Mouse (Mus musculus) gastrocnemius, postnatal 36 days (tissue): ENCODE results near the gene Ldb2. TPM values are rescaled to one million over a fixed set of nuclear protein-coding genes. Genes with fewer than 3 reads are reported as not detected.
A peak's percentile ranks its signal among the peaks of the same experiment; 100 is the strongest.

Experiments
- DNase-seq, 2 experiments: peaks; one replicate each; pipeline ENCODE4 v3.0.0; 2022
- intact Hi-C: fragments of 180-260 bp; cut with DNase I; formaldehyde crosslinking; loops from one replicate; pipeline ENCODE4 v1.15.1; 2025
- total RNA-seq, 2 experiments: library from RNA; stranded (reverse); gene quantifications; 2 replicates each; pipeline ENCODE4 v1.2.3; 2021

The Ldb2 gene
- total RNA-seq, 2 experiments from 2014 or later = 2.5 to 4.1 TPM

DNA sequence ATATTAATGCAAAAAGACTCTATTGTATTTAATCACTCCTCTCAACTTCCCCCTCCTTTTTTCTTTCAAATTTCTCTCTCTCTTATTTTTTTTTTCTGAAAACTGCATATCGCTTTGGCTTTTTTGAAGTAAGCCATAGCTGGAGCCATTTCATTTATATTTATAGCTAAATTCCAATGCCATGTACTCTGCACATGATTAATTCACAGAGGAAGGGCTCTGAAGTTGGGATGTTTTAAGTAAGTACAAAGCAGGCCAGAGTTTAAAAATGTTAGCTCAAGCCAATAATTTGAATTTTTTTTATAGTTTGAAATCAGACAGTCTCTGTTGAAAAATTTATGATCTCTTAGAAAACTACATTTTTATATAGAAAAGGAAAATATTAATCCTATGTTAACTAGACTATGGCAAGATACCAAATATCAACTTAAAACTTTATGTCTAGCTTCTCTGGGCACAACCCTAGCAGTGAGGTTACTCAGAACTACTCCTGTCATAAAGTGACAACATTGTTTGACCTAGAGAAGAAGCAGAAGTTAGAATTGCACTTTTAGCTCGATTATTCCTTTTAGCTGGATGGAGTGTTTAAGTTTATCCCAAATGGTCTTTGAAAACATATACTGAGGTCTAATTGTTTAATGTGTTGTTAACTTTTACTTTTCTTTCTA, 222.7 kb downstream of the Ldb2 start:
- intact Hi-C loops = no loop called here
- no peak for DNase-seq

DNA sequence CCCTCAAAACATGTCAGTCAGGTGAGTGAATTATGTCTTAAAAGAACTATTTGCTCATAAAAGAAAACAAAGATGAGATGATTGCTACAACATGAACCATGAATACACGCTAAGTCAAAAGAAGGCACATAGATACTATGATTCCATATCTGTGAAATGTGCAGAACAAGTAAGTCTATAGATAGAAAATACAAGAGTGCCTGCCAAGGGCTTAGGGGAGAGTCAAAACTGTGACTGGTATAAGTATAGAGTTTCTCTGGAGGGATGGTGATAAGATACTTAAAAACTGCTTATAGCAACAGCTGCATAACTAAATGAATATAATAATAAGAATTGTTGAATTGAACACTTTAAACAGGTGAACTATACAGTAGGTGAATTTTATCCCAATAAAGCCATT, 224.8 kb downstream of the Ldb2 start:
- DNase-seq = no peak
- intact Hi-C loops = no loop called here

DNA sequence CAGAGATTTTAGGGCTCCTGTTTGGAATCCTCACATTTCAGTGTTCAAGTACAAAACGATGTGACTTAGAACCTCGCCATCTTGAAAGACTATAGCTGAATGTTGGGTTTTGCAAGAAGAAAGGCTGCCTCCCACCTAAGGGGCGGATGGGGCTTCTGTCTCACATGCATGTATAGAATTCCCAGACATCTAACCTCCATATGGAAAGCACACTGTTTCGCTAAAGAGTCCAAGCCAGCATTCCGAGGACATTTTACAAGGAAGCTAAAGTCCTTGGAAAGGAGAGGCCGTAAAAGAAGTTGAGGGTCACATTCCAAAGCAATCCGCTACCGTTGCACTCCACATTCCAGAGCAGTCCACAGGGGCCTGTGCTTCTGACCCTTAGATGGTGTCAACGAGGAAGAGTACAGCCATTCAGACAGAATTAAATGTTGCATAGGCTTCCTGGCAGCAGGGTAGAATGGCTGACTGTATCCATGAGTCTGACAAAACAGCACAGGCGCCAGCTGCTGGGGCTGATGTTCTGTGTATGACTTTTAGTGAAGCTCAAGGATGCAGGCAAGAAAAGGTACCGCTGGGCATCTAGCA, 245.6 kb downstream of the Ldb2 start:
- DNase-seq = no peak
- intact Hi-C loops = no loop called here

DNA sequence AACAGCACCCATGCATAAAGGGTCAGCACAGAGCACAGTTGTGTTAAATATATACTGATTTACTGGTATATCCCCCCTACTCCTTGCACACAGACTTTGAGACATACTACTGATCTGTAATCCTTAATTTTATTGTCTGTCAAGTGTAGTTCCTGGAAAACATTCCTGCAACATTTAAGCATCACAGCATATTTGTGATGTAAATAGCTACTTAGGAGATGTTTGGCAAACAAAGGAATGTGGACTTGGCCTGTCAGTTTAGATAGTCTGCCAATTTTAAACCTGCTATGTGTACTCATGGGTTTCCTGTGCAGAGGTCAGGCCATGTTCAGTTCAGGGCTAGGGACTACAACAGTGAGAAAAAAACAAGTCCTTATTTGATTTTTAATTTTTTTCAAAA, 246.3 kb downstream of the Ldb2 start:
- no peak for DNase-seq
- intact Hi-C loops = no loop called here

DNA sequence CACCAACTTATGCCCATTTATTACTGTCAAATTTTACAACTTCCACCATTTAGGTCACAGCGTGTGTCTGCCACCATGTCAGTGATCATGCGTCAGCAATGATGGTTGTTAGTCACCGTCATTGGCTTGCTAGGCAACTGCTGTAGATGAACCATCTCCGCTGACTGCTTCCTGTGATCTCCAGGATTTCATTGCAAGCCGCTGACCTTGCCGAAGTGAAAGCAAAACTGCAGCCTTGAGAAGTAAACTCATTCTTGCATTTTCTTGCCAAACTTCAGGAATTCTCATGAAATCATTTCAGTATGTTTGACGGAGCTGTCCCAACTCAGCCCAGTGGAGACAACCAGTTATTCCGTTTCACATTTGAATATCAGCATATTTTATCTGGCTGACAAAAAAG, 247.4 kb downstream of the Ldb2 start:
- intact Hi-C loops = no loop called here
- DNase-seq = peak in 1 of 2 experiments; percentile 13

DNA sequence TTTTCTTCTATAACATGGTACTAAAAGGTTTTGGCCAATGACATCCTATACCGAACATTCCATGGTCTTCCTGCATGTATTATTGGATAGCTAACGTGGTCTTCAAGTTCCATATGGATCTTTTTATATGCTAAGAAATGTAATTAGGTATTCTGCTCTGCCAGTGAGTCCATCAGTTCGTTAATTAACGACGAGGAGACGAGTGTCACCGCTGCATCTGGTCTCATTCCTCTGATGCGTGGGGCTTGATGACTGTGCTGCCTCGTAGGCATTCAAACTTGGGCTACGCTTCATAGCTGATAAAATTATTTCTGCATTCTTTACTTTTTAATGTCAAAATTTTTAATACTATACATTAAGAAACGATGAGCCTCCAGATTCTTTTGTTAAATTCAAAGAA, 251.0 kb downstream of the Ldb2 start:
- DNase-seq = no peak
- intact Hi-C loops = no loop called here

DNA sequence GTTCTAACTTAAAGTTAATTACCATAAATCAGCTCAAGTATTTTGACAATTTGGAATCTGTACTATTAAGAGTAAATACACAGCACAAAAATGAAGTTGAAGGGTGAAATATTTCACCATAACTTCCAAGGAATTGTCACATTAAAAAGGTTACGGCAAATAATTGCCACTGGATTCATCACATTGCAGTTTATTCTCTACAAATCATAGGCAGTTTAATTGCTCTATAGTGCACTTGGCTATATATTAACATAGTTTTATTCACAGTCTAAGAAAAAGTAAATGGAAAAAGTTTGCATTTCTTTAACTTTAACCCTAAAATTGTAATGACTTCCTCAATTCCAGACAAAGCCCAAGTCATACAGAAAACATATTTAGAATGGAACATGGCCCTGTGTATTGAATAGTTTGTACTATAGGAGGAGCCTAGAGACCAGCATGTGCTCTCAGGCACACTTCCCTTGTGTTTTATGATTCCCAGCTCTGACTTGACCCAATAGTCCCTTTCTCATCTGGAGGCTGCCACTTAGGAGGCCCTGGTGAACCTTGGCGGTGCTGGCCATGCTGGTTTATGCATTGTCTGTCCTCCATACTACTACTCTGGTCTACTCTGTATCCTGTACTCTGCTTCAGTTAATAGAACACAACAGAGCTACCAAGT, 255.9 kb downstream of the Ldb2 start:
- intact Hi-C loops = no loop called here
- no peak for DNase-seq

DNA sequence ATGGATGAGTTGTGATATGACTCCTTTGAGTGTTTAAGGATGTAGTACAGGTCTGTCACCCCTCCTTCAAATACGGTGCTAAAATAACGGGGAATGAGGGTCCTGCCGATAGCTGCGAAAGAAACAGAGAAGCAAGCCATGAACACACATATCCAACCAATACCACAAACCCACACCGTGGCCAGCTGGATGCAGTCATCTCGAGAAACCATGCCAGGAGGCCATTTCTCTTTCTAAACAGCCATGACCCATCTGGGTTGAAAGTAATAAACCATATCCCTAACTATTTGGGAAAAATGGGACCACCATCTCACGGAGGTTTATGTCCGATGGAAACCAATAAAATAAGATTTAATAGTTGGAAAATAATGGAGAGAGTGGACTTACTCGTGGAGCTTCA, 257.7 kb downstream of the Ldb2 start:
- DNase-seq = no peak
- intact Hi-C loops = no loop called here

DNA sequence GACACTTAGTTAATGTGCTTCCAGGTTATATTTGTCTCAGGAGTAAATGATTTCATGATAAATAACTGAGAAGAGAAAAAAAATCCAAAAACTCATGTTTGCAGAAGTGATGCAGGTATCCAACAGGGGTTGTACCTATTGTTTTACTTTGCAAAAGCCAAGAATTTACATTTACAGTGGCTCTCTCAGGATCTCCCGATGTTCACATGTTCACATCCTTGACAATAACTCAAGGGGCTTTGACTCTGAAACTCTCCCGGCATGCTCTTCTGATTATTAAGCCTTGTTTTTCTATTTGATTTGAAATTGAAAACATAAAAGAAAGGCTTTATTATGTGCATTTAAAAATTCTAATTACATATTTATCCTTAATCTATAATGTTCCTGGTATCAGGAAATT, 260.8 kb downstream of the Ldb2 start:
- DNase-seq = no peak
- intact Hi-C loops = no loop called here

DNA sequence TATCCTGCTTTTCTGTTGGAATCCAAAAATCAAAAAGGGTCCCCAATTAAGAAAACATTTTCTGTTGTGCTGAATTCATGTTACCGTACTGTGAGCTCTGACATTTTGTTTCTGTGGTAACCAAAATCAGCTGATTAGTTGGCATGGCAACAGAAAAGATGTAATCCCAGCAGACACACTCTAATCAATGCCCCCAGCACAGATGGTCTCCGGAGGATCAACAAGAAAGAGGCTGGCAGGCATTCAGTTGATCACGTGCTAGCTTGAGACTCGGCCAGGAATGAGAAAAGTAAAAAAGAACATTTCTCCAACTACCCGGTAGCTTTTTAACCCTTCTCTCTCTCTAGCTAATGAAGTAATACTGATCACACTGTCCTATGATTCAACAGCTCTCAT, 261.5 kb downstream of the Ldb2 start:
- intact Hi-C loops = no loop called here
- no peak for DNase-seq

DNA sequence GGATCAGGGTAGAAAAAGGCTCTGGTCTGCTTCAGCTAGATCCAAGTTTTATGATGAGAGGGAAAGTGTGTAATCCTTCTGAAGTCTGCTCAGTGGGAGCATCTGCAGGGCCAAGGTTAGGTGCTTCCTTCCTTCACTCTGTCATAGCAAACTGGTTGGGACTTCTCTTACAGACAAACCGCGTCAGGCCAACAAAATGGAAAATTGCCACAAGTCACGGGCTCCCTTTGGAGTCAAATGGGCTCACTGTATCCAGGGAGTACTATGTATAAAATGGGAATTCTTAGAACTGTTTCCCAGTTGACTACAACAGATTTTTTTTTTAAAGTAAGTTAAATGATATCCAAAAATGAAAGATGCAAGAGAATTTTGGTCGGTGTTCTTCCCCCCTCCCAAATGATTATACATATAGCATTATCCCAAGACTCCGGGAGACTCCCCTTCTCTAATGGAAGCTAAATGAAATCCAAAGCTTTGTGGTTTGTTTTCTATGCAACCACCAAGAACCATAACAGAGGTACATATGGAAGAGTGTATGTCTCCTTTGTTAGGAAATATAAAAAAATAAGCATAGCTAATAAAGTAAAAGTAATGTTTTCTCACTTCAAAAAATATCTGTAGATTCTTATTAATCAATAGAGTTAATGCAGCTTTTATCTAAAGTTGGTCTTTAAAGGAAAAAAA, 262.0 kb downstream of the Ldb2 start:
- no peak for DNase-seq
- intact Hi-C loops = no loop called here

DNA sequence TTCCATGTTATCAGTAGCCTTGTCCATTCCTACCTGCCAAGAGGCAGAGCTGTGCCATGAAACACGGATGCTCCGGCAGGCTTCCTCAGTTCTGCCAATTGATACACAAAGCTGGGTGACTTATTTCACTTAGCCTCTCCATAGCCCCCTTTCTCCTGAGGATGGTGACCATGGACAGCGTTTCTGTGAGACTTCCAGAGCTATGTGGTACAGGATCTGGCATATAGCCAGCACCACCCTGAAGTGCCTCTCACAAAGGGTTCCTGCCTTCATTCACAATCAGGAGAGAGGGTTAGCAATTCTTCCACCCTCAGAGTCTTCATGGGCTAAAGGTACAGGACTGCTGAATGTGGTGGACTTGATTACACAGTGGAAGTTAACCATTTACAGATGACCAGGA, 270.0 kb downstream of the Ldb2 start:
- no peak for DNase-seq
- intact Hi-C loops = no loop called here

DNA sequence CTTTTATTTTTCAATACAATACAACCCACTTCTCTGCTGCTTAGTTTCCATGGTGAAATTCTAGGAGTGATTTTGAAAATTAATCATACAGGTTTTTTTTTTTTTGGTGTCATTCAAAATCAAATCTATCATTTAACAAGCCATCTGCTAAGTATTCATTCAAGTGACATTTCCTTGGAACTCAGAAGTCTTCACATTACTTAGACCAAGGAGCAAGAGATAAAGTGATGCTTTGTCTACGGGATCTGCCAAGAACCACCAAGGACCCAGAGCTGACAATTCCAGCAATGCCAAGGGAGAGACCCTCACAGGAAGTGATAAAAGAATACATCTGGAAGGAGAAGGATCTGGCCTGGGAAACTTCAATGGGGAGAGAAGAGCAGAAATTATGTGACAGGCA, 270.5 kb downstream of the Ldb2 start:
- no peak for DNase-seq
- intact Hi-C loops = no loop called here

DNA sequence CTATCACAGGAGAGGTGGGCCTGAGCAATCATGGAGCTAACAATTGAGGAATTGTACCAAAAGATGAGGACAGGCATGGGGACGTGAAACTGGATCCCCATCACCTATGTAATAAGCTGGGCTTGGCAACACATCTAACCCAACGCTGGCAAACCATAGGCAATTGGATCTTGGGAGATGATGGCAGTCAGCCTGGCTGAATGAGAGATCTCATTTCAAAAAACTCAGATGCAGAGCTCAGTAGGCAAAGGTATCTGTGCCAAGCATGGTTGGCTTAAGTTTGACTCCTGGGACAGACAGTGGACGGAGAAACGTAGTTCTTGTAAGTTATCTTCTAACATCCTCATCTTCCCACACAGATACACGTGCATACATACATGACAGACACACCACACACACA, 294.3 kb downstream of the Ldb2 start:
- DNase-seq = no peak
- intact Hi-C loops = no loop called here

DNA sequence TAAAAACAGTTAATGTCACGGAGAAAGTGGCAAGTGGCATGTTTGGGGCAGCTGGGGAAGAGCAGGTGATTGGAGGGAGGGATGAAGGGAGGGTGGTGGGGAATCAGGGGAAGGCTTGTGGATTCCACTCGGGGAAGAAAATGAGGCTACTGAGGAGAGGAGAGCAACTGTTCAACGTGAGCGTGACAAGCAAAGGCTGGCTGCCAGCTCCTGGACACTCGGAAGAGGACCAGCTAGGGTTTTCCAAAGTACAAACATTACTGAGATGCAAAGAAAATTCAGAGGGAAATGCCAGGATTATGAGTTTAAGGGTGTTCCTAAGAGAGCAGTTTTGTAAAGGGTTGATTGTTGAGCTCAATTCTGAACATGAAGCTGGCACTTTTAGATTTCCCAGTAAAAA, 294.7 kb downstream of the Ldb2 start:
- intact Hi-C loops = no loop called here

DNA sequence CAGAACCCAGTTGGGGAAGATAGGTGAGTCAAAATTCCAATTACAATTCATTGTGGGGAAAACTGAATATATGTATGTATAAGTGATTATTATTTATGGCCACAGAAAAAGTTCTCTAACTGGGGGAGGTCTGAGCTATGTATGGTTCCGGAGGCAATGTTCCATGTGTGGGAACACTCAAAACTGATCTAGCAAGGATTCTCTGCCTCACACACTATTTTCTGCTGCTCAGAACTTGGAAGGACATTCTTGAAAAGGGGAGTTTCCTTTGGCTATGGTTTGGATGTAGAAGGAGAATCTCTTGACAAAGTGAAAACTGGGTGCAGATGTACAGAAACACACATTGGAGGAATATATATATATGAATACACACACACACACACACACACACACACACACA, 301.3 kb downstream of the Ldb2 start:
- no peak for DNase-seq
- intact Hi-C loops = no loop called here

More for the DNA sequence above, 294.7 kb downstream of the Ldb2 start:
- DNase-seq = no peak

DNA sequence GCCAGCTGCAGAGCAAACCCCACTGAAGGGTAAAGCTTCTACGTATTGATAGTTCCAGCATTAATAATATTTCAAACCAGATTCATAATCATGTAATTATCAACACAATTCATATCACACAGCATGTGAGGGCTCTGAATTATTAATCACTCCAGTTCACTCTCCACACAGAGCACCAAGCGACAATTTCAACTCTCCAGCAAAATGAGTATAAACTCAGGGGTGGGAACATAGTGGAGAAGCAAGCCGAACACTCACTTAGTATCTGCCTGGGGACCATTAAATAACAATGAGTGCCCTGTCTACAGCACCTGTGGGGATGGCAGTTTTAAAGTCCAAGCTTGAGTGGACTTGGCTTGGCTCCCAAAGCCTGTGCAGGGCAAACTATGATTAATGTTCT, 302.6 kb downstream of the Ldb2 start:
- intact Hi-C loops = no loop called here
- DNase-seq = no peak

DNA sequence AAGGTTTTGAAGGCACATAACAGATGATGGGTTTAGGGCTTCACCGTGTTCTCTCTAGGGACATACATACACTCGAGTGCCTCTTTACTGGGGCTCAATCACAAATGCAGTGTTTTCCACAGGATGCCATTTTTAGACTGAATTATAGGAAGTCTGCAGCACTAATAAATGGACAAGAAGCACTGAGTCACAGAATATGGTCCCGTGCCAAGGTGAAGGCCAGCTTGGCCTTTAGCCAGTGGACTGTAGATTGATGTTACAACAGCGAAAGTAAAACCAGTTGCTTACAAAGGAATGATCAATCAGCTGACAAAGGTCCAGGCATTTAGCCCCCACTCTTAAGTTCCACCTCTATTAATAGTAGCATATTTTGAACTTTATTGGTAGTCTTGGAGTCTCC, 304.4 kb downstream of the Ldb2 start:
- intact Hi-C loops = no loop called here
- peak; percentile 29 to 36 for DNase-seq

DNA sequence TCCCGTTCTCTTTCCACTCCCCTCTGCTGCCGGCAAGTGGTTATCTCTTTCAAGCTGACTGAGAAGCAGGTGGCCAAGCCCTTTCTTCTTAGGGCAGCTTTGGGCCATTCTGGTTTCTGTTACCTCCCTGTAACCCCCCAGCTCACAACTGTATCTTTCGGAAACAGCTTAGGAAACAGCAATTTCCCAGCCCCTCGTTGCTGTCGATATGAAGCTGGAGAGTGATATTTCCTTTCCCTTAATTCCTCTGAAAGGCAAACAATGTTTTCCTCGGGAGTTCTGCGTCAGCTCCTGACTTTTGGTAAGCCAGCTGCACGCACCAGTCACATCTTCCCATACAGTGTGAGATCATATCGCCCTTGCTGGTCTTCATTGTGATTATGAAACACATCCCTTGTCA, 305.3 kb downstream of the Ldb2 start:
- DNase-seq = no peak
- intact Hi-C loops = no loop called here

DNA sequence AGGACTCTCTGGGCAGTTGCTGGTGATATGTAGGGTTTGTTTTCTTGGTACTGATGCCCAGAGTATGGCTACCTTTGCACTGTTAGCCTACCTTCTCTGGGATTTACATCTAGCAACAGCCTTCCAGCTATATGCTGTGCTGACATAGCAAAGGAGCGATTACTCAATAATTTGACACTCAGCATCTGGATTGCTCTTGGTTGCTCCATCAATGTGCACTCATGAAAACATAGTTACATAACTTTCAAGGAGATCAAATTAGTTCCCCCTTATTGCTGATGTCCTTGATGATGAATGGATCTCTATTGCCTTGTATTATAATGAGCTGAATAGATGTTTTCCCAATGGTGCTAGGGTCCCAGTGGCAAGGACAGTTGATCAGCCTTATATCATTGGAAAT, 308.0 kb downstream of the Ldb2 start:
- no peak for DNase-seq
- intact Hi-C loops = no loop called here

DNA sequence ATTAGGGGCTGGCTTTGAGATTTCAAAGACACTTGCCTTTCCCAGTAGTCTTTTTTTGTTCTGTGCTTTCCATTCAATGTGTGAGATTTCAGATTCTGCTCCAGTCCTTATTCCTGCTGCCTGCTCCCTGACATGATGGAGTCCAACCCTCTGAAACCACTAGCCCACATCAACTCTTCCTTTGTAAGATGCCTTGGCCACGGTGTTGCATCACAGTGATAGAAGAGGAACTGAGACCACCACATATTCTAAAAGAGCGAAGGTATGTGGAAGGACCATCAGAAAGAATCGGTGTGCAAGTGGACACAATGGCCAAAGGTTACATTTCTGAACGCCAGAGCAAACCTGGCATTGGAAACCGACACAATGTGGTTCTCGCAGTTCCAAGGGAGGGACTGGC, 309.0 kb downstream of the Ldb2 start:
- no peak for DNase-seq
- intact Hi-C loops = no loop called here
